Mouse (Mus musculus): ENCODE measurements around the gene Gm5725.
"Not testable (repeated sequence)": the region's sequence is repeated elsewhere in the genome, so short reads cannot be mapped to it uniquely, and the experiment has no call there.

Gene Gm5725

GRCm38 (mm10) chr7:21844167-21844566 lies at the start of gene Gm5725:
TSS of gene Gm5725 (minus strand) at chr7:21844267.
- not testable (repeated sequence) for DNase-seq (ENCODE audit: low spot score)

- not testable (repeated sequence) for DNase-seq (ENCODE audit: low spot score)
These were observed 12.0 kb downstream of the Gm5725 start, which contains the start of gene Vmn1r135 for GRCm38 (mm10) chr7:21832051-21832450. TSS of gene Vmn1r135 (plus strand) at chr7:21832351.

DNA sequence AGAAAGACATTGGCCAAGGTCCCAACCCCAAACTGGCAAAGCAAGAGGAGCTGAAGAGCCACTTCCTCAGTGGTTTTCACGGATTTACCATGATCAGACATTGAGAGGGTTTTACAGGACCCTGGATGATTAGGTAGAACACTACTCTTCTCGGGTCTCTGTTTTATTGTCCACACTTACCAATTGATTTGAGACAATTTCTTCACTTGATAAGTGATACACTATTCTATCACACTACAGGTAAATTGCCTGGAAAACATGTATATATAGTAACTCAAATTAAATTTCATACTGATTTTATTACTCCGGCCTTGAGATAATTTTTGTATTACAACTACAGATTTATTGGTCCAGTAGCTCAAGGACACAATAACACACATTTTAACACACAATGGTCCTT lies 47.4 kb downstream of the Gm5725 start, which contains the start of gene Gm4177:
Gene Gm4177, minus strand, starts transcription at position 101 of the 400 bp plus-strand sequence.
- DNase-seq (ENCODE audit: low spot score), result not testable (repeated sequence)

All from ovary, postnatal 14 days (tissue).